Mouse (Mus musculus): Measurements from ENCODE around the gene Cnnm2.

DNA sequence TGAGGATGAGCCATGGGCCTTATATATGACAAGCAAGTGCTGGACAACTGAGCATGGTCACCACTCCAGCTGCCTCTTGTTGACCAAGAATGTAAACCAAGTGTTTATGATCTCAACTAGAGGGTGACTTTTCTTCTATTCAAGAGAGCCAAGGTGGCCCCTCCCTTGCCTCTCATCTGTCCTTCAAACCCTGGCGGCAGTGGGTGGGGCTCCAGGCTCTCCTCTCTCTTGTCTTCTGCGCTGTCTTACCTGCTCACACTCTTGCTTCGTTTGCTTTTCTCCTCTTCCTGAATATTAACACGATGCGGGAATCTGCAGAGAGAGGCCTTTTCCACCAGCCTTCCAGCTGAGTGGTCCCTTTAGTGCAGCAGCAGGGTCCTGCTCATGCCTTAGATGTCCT lies 22.6 kb downstream of the Cnnm2 start:
- TF ChIP-seq CTCF (IDR thresholded peaks at IDR 0.05; ENCODE audit: insufficient read depth, low read length) = no peak
- TF ChIP-seq POLR2A (IDR thresholded peaks at IDR 0.05; ENCODE audit: borderline replicate concordance, extremely low read depth, low read depth, low read length) = no peak
